Mouse (Mus musculus) midbrain, embryonic 15.5 days (tissue): ENCODE measurements around the gene Nrap. TPM values are rescaled to one million over a fixed set of nuclear protein-coding genes. Genes with fewer than 3 reads are reported as not detected.
A peak's percentile ranks its signal among the peaks of the same experiment; 100 is the strongest.

Experiments used
- ATAC-seq: fragments of 200-750 bp; cut with Nextera tagmentation; replicated peaks from 2 replicates; pipeline ENCODE4 v1.8.0; 2017; ENCODE audit warnings: moderate TSS enrichment
- H3K27ac ChIP-seq: fragments of 300-500 bp; sonication (generic); 2 replicates; pipeline ENCODE4 v1.5.1; 2015; ENCODE audit warnings: mild to moderate bottlenecking, inconsistent platforms
- H3K27me3 ChIP-seq: fragments of 300-500 bp; sonication (generic); replicated peaks from 2 replicates; pipeline ENCODE4 v1.6.1; 2015; ENCODE audit warnings: inconsistent platforms
- H3K36me3 ChIP-seq: fragments of 300-500 bp; sonication (generic); replicated peaks from 2 replicates; pipeline ENCODE4 v1.6.1; 2015; ENCODE audit warnings: inconsistent platforms
- H3K4me1 ChIP-seq: fragments of 300-500 bp; sonication (generic); 2 replicates; pipeline ENCODE4 v1.6.1; 2015; ENCODE audit warnings: inconsistent platforms
- H3K4me2 ChIP-seq: fragments of 300-500 bp; sonication (generic); 2 replicates; pipeline ENCODE4 v1.6.1; 2015; ENCODE audit warnings: inconsistent platforms, mild to moderate bottlenecking, moderate library complexity
- H3K4me3 ChIP-seq: fragments of 300-500 bp; sonication (generic); 2 replicates; pipeline ENCODE4 v1.5.1; 2015; ENCODE audit warnings: mild to moderate bottlenecking, inconsistent platforms
- H3K9ac ChIP-seq: fragments of 300-500 bp; sonication (generic); 2 replicates; pipeline ENCODE4 v1.6.1; 2015; ENCODE audit warnings: mild to moderate bottlenecking, inconsistent platforms
- H3K9me3 ChIP-seq: fragments of 300-500 bp; sonication (generic); 2 replicates; pipeline ENCODE4 v1.6.1; 2016; ENCODE audit warnings: inconsistent platforms
- WGBS: fragments of 180-500 bp; shearing (Covaris S2); methylation state at CpG from one replicate; pipeline ENCODE4 v1.1.7; 2015; ENCODE audit warnings: mixed read lengths; 5-methylcytosine and 5-hydroxymethylcytosine counted together
- polyA plus RNA-seq: library from polyadenylated mRNA; unstranded; fragments of >200 nt; fragmentation: Nextera tagmentation; extraction: Ambion mirVana; gene quantifications from 2 replicates; pipeline ENCODE4 v1.2.1, GENCODE M21; 2015

Nrap gene
- polyA plus RNA-seq, 1 experiment from 2014 or later = 0.49 TPM

GRCm38 (mm10) chr19:56353689-56354088 is 36.1 kb downstream of the Nrap start:
- H3K27ac ChIP-seq = no peak overlapping the region
- H3K4me1 ChIP-seq = no peaks in the 10 kb centered on the region
- no peak for ATAC-seq

GRCm38 (mm10) chr19:56349295-56349694 is 40.5 kb downstream of the Nrap start:
- H3K27ac ChIP-seq = peak overlapping the region; percentile 10; the same call in 1 of the 2 replicates

More at GRCm38 (mm10) chr19:56353689-56354088, 36.1 kb downstream of the Nrap start:
- Histone ChIP-seq H3K9me3 (no peaks in the 10 kb centered on the region), H3K36me3 (no peaks in the 10 kb centered on the region), H3K4me2 (no peak overlapping the region), H3K9ac (no peak overlapping the region), H3K4me3 (no peak overlapping the region), H3K27me3 (no peaks in the 10 kb centered on the region)
- WGBS = 89% methylated on average over 10 of the region's 10 CpGs

GRCm38 (mm10) chr19:56346750-56347149 is 43.1 kb downstream of the Nrap start:
- no peak overlapping the region for H3K9ac ChIP-seq
- H3K27me3 ChIP-seq = no peaks in the 10 kb centered on the region
- H3K36me3 ChIP-seq = no peaks in the 10 kb centered on the region
- 35% methylated on average over 13 of the region's 13 CpGs for WGBS
- H3K9me3 ChIP-seq = no peaks in the 10 kb centered on the region
- peak; percentile 25; the same call in 1 of the 2 replicates for ATAC-seq
- 0 out of 2 replicates have a peak overlapping the region, but pooled peaks have one; percentile 3 for H3K27ac ChIP-seq
- H3K4me2 ChIP-seq = peak overlapping the region; percentile 12; the same call in 1 of the 2 replicates
- peaks cover 20% of the 10 kb centered on the region for H3K4me1 ChIP-seq
- no peak overlapping the region for H3K4me3 ChIP-seq

More at GRCm38 (mm10) chr19:56349295-56349694, 40.5 kb downstream of the Nrap start:
- Histone ChIP-seq H3K4me2 (no peak overlapping the region), H3K9me3 (no peaks in the 10 kb centered on the region), H3K4me3 (no peak overlapping the region), H3K36me3 (no peaks in the 10 kb centered on the region), H3K27me3 (no peaks in the 10 kb centered on the region), H3K9ac (no peak overlapping the region), H3K4me1 (peaks cover 11% of the 10 kb centered on the region)
- ATAC-seq = no peak
- WGBS = 38% methylated on average over 6 of the region's 6 CpGs

GRCm38 (mm10) chr19:56346016-56346415 is 43.8 kb downstream of the Nrap start:
- WGBS = 83% methylated on average over 3 of the region's 3 CpGs
- Histone ChIP-seq H3K27ac (no peak overlapping the region), H3K9me3 (no peaks in the 10 kb centered on the region), H3K27me3 (no peaks in the 10 kb centered on the region), H3K4me3 (no peak overlapping the region), H3K36me3 (no peaks in the 10 kb centered on the region), H3K4me1 (peaks cover 20% of the 10 kb centered on the region), H3K9ac (no peak overlapping the region), H3K4me2 (no peak overlapping the region)
- ATAC-seq = no peak

- ATAC-seq = peak; percentile 38; the same call in 1 of the 2 replicates
- Histone ChIP-seq H3K4me3 (no peak overlapping the region), H3K4me2 (peak overlapping the region; percentile 28), H3K9ac (0 out of 2 replicates have a peak overlapping the region, but pooled peaks have one; percentile 7), H3K36me3 (no peaks in the 10 kb centered on the region), H3K27ac (peak overlapping the region; percentile 51; the same call in 1 of the 2 replicates), H3K9me3 (no peaks in the 10 kb centered on the region), H3K27me3 (no peaks in the 10 kb centered on the region), H3K4me1 (peaks cover 20% of the 10 kb centered on the region)
- 10% methylated on average over 26 of the region's 26 CpGs for WGBS
Measured at GRCm38 (mm10) chr19:56343869-56344563, 45.8 kb downstream of the Nrap start.

- 79% methylated on average over 8 of the region's 8 CpGs for WGBS
- peaks cover 20% of the 10 kb centered on the region for H3K4me1 ChIP-seq
Measured at GRCm38 (mm10) chr19:56342006-56342405, 47.8 kb downstream of the Nrap start.

GRCm38 (mm10) chr19:56336826-56337225 is 53.0 kb downstream of the Nrap start:
- WGBS = 81% methylated on average over 12 of the region's 12 CpGs
- no peak for ATAC-seq
- Histone ChIP-seq H3K4me1 (no peaks in the 10 kb centered on the region), H3K4me2 (no peak overlapping the region), H3K9me3 (no peaks in the 10 kb centered on the region), H3K4me3 (no peak overlapping the region), H3K27me3 (no peaks in the 10 kb centered on the region), H3K36me3 (no peaks in the 10 kb centered on the region), H3K27ac (no peak overlapping the region), H3K9ac (no peak overlapping the region)

More at GRCm38 (mm10) chr19:56342006-56342405, 47.8 kb downstream of the Nrap start:
- no peak overlapping the region for H3K4me3 ChIP-seq
- H3K27me3 ChIP-seq = no peaks in the 10 kb centered on the region
- H3K9ac ChIP-seq = no peak overlapping the region
- no peak for ATAC-seq
- no peaks in the 10 kb centered on the region for H3K9me3 ChIP-seq
- no peak overlapping the region for H3K4me2 ChIP-seq
- H3K27ac ChIP-seq = no peak overlapping the region
- no peaks in the 10 kb centered on the region for H3K36me3 ChIP-seq

- Histone ChIP-seq H3K27me3 (no peaks in the 10 kb centered on the region), H3K36me3 (no peaks in the 10 kb centered on the region), H3K4me1 (no peaks in the 10 kb centered on the region), H3K27ac (no peak overlapping the region), H3K4me3 (no peak overlapping the region), H3K9me3 (no peaks in the 10 kb centered on the region), H3K4me2 (no peak overlapping the region), H3K9ac (no peak overlapping the region)
- 95% methylated on average over 17 of the region's 17 CpGs for WGBS
- no peak for ATAC-seq
Measured at GRCm38 (mm10) chr19:56336321-56336720, 53.5 kb downstream of the Nrap start.

- H3K9ac ChIP-seq = no peak overlapping the region
- WGBS = 36% methylated on average over 21 of the region's 21 CpGs
Measured at GRCm38 (mm10) chr19:56326243-56326855, 63.5 kb downstream of the Nrap start.

GRCm38 (mm10) chr19:56325676-56326075 is 64.2 kb downstream of the Nrap start:
- H3K4me3 ChIP-seq = no peak overlapping the region
- no peaks in the 10 kb centered on the region for H3K27me3 ChIP-seq
- no peak for ATAC-seq
- H3K9ac ChIP-seq = no peak overlapping the region
- H3K4me1 ChIP-seq = peaks cover 20% of the 10 kb centered on the region
- H3K27ac ChIP-seq = peak overlapping the region; percentile 34; the same call in 1 of the 2 replicates
- no peak overlapping the region for H3K4me2 ChIP-seq
- 54% methylated on average over 10 of the region's 10 CpGs for WGBS
- H3K36me3 ChIP-seq = no peaks in the 10 kb centered on the region
- no peaks in the 10 kb centered on the region for H3K9me3 ChIP-seq

More at GRCm38 (mm10) chr19:56326243-56326855, 63.5 kb downstream of the Nrap start:
- H3K27ac ChIP-seq = peak overlapping the region; percentile 34; the same call in 1 of the 2 replicates
- H3K27me3 ChIP-seq = no peaks in the 10 kb centered on the region
- no peaks in the 10 kb centered on the region for H3K9me3 ChIP-seq
- no peaks in the 10 kb centered on the region for H3K36me3 ChIP-seq
- ATAC-seq = peak; percentile 51
- no peak overlapping the region for H3K4me2 ChIP-seq
- no peak overlapping the region for H3K4me3 ChIP-seq
- peaks cover 17% of the 10 kb centered on the region for H3K4me1 ChIP-seq

- Histone ChIP-seq H3K4me3 (no peak overlapping the region), H3K27ac (0 out of 2 replicates have a peak overlapping the region, but pooled peaks have one; percentile 24), H3K4me1 (peaks cover 27% of the 10 kb centered on the region), H3K36me3 (no peaks in the 10 kb centered on the region), H3K4me2 (no peak overlapping the region), H3K9ac (no peak overlapping the region), H3K27me3 (no peaks in the 10 kb centered on the region), H3K9me3 (no peaks in the 10 kb centered on the region)
- WGBS = 75% methylated on average over 12 of the region's 12 CpGs
- ATAC-seq = no peak
Measured at GRCm38 (mm10) chr19:56321303-56321920, 68.4 kb downstream of the Nrap start.
